Mouse (Mus musculus) kidney, adult 2 months (tissue): ENCODE results near the gene Ankrd60.

Source experiments
- CTCF ChIP-seq: fragments of 200-500 bp; conservative IDR thresholded peaks from 2 replicates; pipeline ENCODE4 v1.5.1; 2011; ENCODE audit warnings: low read depth, mild to moderate bottlenecking, control low read depth, low read length, moderate library complexity, mixed read lengths; ENCODE audit not compliant: insufficient read depth, insufficient read length
- POLR2A ChIP-seq: fragments of 200-500 bp; IDR thresholded peaks from one replicate; pipeline ENCODE4 v1.6.1; 2011; ENCODE audit warnings: low read depth, low read length, control low read depth

- no peak for TF ChIP-seq POLR2A
- no peak for TF ChIP-seq CTCF
Measured at GRCm38 (mm10) chr2:173616156-173616555, 38.0 kb upstream of the Ankrd60 start.
